Mouse (Mus musculus) neutrophil, adult 59 days (primary cell): ENCODE data around the gene Brpf1. TPM values are rescaled to one million over a fixed set of nuclear protein-coding genes. Genes with fewer than 3 reads are reported as not detected.

Experiments
- total RNA-seq, 2 experiments: library from RNA; stranded (reverse); gene quantifications; 1 replicate in 1 of 2; 2 replicates in 1 of 2; pipeline ENCODE4 v1.2.4; 2023

The Brpf1 gene
- 100 to 1,000 TPM; 110 to 113 TPM for total RNA-seq

DNA sequence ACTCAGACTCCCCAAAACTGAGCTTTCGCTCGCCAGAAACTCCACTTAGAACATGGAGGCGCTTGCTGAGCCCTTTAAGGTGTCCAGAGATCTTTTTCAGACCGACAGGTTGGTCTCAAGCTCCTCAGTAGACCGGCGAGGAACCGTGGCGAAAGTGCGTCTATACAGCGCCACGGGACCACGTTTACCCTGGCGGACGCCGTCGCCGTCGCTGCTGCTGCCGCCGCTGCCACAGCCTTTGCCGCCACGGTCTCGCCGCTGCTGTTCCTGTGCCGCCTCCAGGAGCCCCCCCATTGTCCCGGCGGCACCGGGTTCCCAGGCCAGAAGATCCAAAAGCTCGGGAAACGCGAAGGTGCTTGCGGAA, at the start of gene Brpf1:
Gene Brpf1 (plus strand): TSS at position 152 of the 364 bp plus-strand sequence.

DNA sequence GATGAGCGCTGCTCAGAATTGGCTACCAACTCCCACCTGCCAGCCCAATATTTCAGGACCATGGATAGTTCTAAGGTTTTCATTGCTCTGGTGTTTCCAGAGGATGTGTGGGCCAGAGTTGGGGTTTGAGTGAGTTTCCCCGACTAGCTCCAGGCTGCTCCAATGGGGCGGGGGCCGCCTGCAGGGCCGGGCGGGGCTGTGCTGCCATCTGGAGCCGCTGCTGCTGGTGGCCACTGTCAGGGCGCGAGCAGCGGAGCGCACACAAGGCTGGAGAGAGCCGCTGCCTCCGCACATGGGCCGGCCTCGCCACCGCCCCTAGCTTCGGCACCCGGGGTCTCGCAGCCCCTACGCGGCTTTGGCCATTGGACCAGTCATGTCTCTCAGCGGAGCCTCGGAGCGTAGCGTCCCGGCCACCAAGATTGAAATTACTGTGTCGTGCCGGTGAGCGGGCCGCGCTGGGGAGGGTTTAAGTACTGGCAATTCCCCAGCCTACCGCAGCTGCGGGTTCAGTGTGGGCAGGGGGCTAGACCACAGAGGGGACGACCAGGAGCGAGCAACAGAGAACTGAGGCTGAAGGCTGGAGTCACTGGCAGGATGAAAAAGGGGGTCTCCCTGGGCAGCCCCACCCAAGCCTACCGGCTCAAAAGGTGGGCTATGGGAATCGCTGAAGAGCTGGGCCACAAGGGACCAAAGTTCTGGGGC, 24.7 kb upstream of the Brpf1 start, which contains the start of gene Cpne9:
Gene Cpne9 (plus strand): TSS at position 207 of the 702 bp plus-strand sequence.

DNA sequence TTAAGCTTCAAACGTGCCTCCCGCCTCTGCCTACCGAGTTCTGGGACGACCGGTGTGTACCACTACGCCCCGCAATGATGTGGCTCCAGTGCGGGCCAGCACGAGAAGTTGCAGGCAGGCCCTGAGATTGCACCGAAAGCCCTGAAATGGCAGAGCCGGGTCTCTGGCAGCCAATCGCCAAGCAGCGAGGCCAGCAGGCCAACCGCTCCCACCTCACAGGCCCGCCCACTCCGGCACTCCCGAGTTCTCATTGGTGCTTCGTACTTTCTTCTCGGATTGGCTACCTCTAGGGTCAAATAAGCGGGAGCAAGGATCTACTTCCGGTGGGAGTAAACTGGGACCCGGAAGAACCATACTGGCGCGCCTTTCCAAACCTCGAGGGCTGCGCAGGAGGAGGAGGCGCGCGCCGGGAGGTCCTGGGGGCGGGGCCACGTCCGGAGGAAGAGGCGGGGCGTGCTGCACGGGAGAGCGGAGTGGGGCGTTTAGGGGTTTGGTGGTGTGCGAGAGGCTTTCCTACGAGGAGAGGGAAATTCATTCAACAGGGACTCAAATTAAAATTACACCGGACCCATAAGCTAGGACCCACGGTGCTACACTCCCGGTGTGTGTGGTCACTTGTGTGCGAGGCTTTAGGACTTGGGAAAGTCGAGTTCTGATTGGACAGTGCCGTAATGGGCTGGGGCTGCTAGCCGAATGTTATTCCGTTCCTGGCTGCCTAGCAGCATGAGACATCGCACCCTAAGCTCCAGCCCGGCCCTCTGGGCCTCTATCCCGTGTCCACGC, 19.8 kb downstream of the Brpf1 start, which contains the start of gene Ogg1:
Gene Ogg1 (plus strand): TSS at position 440 of the 783 bp plus-strand sequence.

DNA sequence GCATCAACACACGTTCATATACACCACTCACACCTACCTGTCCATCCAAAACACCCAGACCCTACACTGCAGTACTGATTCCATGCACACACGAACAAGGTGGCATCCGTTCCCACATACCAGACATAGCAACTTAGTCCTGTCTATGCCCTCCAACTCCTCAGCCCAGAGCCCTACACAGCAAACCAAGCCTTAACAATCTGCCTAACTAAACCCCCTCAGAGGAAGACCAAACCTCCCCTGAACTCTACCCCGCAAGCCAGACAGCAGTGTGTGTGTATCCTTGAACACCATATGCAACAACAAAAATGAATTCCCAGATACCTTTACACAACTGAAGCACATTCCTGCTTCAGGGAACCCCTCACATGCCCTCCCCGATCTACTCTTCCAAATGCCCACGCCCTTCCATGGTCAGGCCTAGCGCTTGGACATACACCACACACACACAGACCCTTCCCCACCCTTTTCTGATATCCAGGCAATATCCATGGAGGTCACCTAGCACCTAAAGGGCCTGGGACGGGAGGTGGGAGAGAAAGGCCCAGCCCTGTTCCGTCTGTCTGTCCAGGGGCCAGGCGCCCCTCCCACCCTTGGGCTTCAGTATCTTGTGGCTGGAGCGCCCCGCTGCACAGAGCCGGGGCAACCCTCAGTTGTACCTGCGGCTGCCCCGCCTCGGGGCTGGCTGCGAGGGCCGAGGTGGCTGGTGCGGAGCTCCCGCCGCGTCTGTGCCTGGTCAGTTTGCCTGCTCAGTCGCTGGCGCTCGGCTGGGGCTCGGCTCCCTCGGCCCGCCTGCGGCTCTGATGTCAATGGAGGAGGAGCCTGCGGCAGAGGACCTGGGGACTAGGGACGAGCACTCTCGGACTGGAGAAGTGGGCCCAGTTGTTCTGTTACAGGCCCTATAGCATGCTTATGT, 36.5 kb downstream of the Brpf1 start, which contains the start of gene Camk1:
Gene Camk1 (minus strand): TSS at position 808 of the 916 bp plus-strand sequence.

Other genes with a start within 250 kb of the Brpf1 start
- gene Setd5, start 229.8 kb upstream of the Brpf1 start, total RNA-seq, result 10 to 100 TPM; 73.3 to 75.8 TPM
- 1 to 10 TPM in 1 of 2 experiments, not detected in 1; 1.3 TPM for gene Lhfpl4, start 111.8 kb upstream of the Brpf1 start, total RNA-seq
- gene Mtmr14, start 69.3 kb upstream of the Brpf1 start, total RNA-seq, result 10 to 100 TPM; 48.3 to 50.3 TPM
- gene Cpne9, start 24.8 kb upstream of the Brpf1 start, total RNA-seq, result 1 to 10 TPM in 1 of 2 experiments, under 1 TPM in 1; 0.57 to 1.6 TPM
- gene Ogg1, start 19.8 kb downstream of the Brpf1 start, total RNA-seq, result 10 to 100 TPM; 10.9 to 11.4 TPM
- 10 to 100 TPM; 32.5 to 35.2 TPM for gene Camk1, start 36.8 kb downstream of the Brpf1 start, total RNA-seq
- gene Tada3, start 70.7 kb downstream of the Brpf1 start, total RNA-seq, result 10 to 100 TPM; 24.6 to 27.1 TPM
- gene Arpc4, start 71.0 kb downstream of the Brpf1 start, total RNA-seq, result 100 to 1,000 TPM; 474 to 514 TPM
- gene Ttll3, start 82.1 kb downstream of the Brpf1 start, total RNA-seq, result 10 to 100 TPM; 34.3 to 35.3 TPM
- 1 to 10 TPM; 3.1 to 3.7 TPM for gene Rpusd3, start 112.2 kb downstream of the Brpf1 start, total RNA-seq
- not detected for gene Cidec, start 128.6 kb downstream of the Brpf1 start, total RNA-seq
- 10 to 100 TPM; 10.6 to 11.6 TPM for gene Jagn1, start 135.4 kb downstream of the Brpf1 start, total RNA-seq
- gene Il17re, start 151.3 kb downstream of the Brpf1 start, total RNA-seq, result not detected
- not detected for gene Il17rc, start 164.3 kb downstream of the Brpf1 start, total RNA-seq
- gene Creld1, start 176.2 kb downstream of the Brpf1 start, total RNA-seq, result 1 to 10 TPM; 2.6 to 3.2 TPM
- under 1 TPM in 1 of 2 experiments, not detected in 1; 0.13 TPM for gene Prrt3, start 194.8 kb downstream of the Brpf1 start, total RNA-seq
- 10 to 100 TPM; 44.1 to 51.6 TPM for gene Emc3, start 224.5 kb downstream of the Brpf1 start, total RNA-seq
- 10 to 100 TPM; 14.5 to 16.7 TPM for gene Fancd2, start 224.5 kb downstream of the Brpf1 start, total RNA-seq